ENCODE assay signal across 11 mouse cellular contexts in the genomic region with DNA sequence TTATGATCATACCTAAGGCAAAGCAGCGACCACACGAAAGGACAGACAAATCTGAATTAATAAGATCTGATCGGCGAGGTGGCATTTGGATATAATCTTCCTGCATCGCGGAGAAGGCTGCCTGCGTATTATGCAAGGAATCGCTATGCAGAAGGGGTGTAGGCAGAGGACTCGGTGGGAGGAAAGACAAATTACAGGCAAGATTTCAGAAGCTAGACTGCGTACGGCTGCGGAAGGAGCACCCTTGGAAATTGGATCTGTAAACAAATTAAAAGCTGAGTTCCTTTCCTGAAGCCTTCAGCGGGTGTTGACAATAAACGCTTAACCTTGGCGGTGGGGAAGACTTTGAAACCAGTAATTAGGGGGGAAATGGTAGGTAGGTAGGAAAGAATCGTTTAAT.
DNase-seq lines count a peak whose midpoint lies in the region; ATAC-seq lines count a peak whose summit lies in the region.
"Had no signal": no experiment of that assay in that cellular context is flagged by ENCODE, and none has a peak within 500 bp of the region (broad histone marks: within the 10 kb centered on the region; RNA-seq: fewer than 3 reads in every experiment).

No protein-coding gene starts in this region.

- no peaks in the 10 kb centered on the region for H3K27me3 ChIP-seq in hindbrain, embryonic 15.5 days
- no peaks in the 10 kb centered on the region for H3K27me3 ChIP-seq in hindbrain, embryonic 11.5 days (ENCODE audit: control insufficient read depth, insufficient read depth, low read length)
- H3K27me3 ChIP-seq in embryonic facial prominence, embryonic 15.5 days, result no peaks in the 10 kb centered on the region
- H3K27me3 ChIP-seq: liver, embryonic 15.5 days had no signal

- peaks cover 16% of the 10 kb centered on the region for H3K4me1 ChIP-seq in hindbrain, embryonic 15.5 days (replicated peaks)
- H3K4me1 ChIP-seq in hindbrain, embryonic 11.5 days (replicated peaks; ENCODE audit: control insufficient read depth, insufficient read depth, low read length), result 0 out of 2 replicates have a peak, but pooled peaks cover under 1% of the 10 kb centered on the region
- H3K4me1 ChIP-seq in embryonic facial prominence, embryonic 15.5 days, result no peaks in the 10 kb centered on the region
- H3K4me1 ChIP-seq: liver, embryonic 15.5 days had no signal

- no peaks in the 10 kb centered on the region for H3K9me3 ChIP-seq in hindbrain, embryonic 15.5 days
- no peaks in the 10 kb centered on the region for H3K9me3 ChIP-seq in hindbrain, embryonic 11.5 days (ENCODE audit: control insufficient read depth, low read length)
- no peaks in the 10 kb centered on the region for H3K9me3 ChIP-seq in embryonic facial prominence, embryonic 15.5 days (replicated peaks)
- H3K9me3 ChIP-seq: liver, embryonic 15.5 days had no signal

- peak overlapping the region; percentile 35 for H3K4me2 ChIP-seq in hindbrain, embryonic 15.5 days
- H3K4me2 ChIP-seq in hindbrain, embryonic 11.5 days (replicated peaks; ENCODE audit: low read depth, low read length), result no peak overlapping the region
- 0 out of 2 replicates have a peak overlapping the region, but pooled peaks have one; percentile 5 for H3K4me2 ChIP-seq in embryonic facial prominence, embryonic 15.5 days (replicated peaks)
- H3K4me2 ChIP-seq: liver, embryonic 15.5 days had no signal

- H3K4me3 ChIP-seq in hindbrain, embryonic 15.5 days, result no peak overlapping the region
- no peak overlapping the region for H3K4me3 ChIP-seq in hindbrain, embryonic 11.5 days (ENCODE audit: low read depth, low read length)
- no peak overlapping the region for H3K4me3 ChIP-seq in embryonic facial prominence, embryonic 15.5 days (replicated peaks)
- H3K4me3 ChIP-seq: gastrocnemius, adult 2 months; liver, embryonic 15.5 days had no signal

- ATAC-seq in hindbrain, embryonic 15.5 days (ENCODE audit: low FRiP score, low read depth), result peak; percentile 65; the same call in 1 of the 2 replicates
- ATAC-seq in hindbrain, embryonic 11.5 days (ENCODE audit: low FRiP score), result no peak
- ATAC-seq in embryonic facial prominence, embryonic 15.5 days (ENCODE audit: insufficient number of reproducible peaks, low FRiP score, low TSS enrichment, low read depth), result no peak

- H3K9ac ChIP-seq in hindbrain, embryonic 15.5 days, result no peak overlapping the region
- no peak overlapping the region for H3K9ac ChIP-seq in hindbrain, embryonic 11.5 days (ENCODE audit: low read depth, low read length)
- no peak overlapping the region for H3K9ac ChIP-seq in embryonic facial prominence, embryonic 15.5 days
- H3K9ac ChIP-seq: liver, embryonic 15.5 days had no signal

- no peak for DNase-seq in hindbrain, embryonic 11.5 days (ENCODE audit: low spot score)
- DNase-seq in left cerebral cortex, adult 18-20 months (ENCODE audit: low spot score in 2 of 2), result peak; percentile 7 to 45
- DNase-seq in right cerebral cortex, adult 2 months (ENCODE audit: low spot score in 2 of 2), result peak; percentile 51
- no peak for DNase-seq in adrenal gland, adult (ENCODE audit: inconsistent age in 2 of 2, low spot score in 1 of 2)
- no peak for DNase-seq in heart, adult 8-10 months (ENCODE audit: low spot score)
- no peak for DNase-seq in spleen, adult 18-20 months
- DNase-seq: cerebellum, postnatal 25 days; gastrocnemius, adult 2 months had no signal

- no peaks in the 10 kb centered on the region for H3K36me3 ChIP-seq in hindbrain, embryonic 15.5 days
- no peaks in the 10 kb centered on the region for H3K36me3 ChIP-seq in hindbrain, embryonic 11.5 days (ENCODE audit: control insufficient read depth, insufficient read depth, low read length)
- no peaks in the 10 kb centered on the region for H3K36me3 ChIP-seq in embryonic facial prominence, embryonic 15.5 days
- H3K36me3 ChIP-seq: liver, embryonic 15.5 days had no signal

- peak overlapping the region; percentile 28; the same call in 1 of the 2 replicates for H3K27ac ChIP-seq in hindbrain, embryonic 15.5 days (replicated peaks)
- H3K27ac ChIP-seq in hindbrain, embryonic 11.5 days (ENCODE audit: low read depth, low read length), result no peak overlapping the region
- no peak overlapping the region for H3K27ac ChIP-seq in embryonic facial prominence, embryonic 15.5 days (replicated peaks)
- H3K27ac ChIP-seq: gastrocnemius, adult 2 months; liver, embryonic 15.5 days had no signal

- WGBS in hindbrain, embryonic 15.5 days, result 67% methylated on average over 16 of the region's 16 CpGs
- 88% methylated on average over 16 of the region's 16 CpGs for WGBS in hindbrain, embryonic 11.5 days
- WGBS in embryonic facial prominence, embryonic 15.5 days, result 45% methylated on average over 16 of the region's 16 CpGs

Comparison
In these comparisons a context has a peak if more than half of its experiments do, and no peak if none do; other contexts are left out.
1. DNase-seq: peak in left cerebral cortex, adult 18-20 months (2 of 2) and right cerebral cortex, adult 2 months (2 of 2); none in hindbrain, embryonic 11.5 days (single experiment), adrenal gland, adult (0 of 2), heart, adult 8-10 months (single experiment) and spleen, adult 18-20 months (0 of 2).